Mouse (Mus musculus): ENCODE measurements at regions not wholly inside any gene's neighbourhood (a gene's known extent, or its start where the extent isn't known, plus 50 kb on each side); places are given as distances from the start of the nearest gene placed in this dataset.

DNA sequence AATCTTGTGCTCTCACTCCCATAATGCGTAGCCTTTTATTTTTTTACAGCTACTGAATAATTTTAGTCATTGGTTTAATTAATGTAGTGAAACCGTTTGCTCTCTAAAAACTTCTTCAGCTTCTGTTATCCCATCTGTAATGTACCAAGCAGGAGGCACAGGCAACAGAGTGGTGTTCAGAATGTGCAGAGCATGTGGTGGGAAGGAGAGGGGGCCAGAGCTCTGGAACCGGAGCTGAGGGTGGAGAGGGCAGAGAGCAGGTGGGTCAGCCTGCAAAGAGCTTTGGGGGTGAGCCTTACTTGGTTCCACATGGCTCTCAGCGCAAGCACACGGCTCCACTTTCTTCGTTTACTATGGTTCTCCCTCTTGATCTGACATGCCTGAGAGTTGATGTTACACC is 739.6 kb upstream of the Arrdc4 start:
- DNase-seq, result no peak
- intact Hi-C loops (cut with DNase I), result no loop called here

DNA sequence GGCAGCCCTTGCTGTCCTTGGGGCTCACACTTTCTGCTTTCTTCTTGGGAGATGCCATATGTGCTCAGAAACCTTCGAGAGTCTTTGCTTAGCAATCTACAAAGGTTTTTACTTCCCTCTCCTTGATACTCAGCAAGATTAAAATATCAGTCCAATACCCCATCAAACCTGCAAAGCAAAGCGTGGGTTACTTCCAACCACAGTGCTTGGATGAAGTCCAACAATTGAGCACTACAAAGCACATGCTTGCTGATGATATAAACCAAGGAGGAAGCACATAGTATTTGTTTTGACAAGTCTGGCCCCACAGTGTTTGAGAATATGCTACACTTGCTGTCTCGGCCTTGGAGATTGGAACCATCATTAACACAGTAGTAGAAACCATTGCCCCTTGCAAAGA is 738.1 kb upstream of the Arrdc4 start:
- intact Hi-C loops (cut with DNase I), result no loop called here

DNA sequence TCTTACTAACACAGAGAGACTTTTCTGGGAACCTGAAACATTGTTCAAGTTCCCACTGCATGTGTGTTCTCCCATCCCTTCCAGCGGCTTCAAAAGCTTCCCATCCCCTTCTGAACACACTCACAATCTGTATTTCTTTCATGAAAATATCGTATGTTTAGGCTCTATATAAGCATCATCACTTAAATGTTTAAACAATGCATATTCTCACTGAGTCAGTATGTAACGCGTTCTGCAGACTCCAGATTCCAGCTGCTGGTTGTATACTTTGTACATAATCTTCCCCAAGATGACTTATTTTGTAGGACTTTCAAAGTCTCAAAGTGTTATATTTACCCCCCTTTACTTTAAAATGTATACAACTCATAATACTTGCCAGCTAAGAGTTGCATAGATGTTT is 735.5 kb upstream of the Arrdc4 start:
- no peak for DNase-seq
- intact Hi-C loops (cut with DNase I), result no loop called here

More for the DNA sequence above, 738.1 kb upstream of the Arrdc4 start:
- no peak for DNase-seq

All from gastrocnemius, postnatal 36 days (tissue).